20 mouse cellular contexts compared by ENCODE assay signal in genomic region chr17:50213117-50213516, GRCm38 (mm10).
"Had no signal": no experiment of that assay in that cellular context is flagged by ENCODE, and none has a peak within 500 bp of the region (broad histone marks: within the 10 kb centered on the region; RNA-seq: fewer than 3 reads in every experiment).

No protein-coding gene starts in this region.

- H3K4me3 ChIP-seq: limb, embryonic 12.5 days; limb, embryonic 15.5 days; liver, embryonic 15.5 days; lung, embryonic 15.5 days; midbrain, embryonic 10.5 days; midbrain, embryonic 13.5 days; myocyte; neural tube, embryonic 13.5 days had no signal

- H3K36me3 ChIP-seq: limb, embryonic 12.5 days; limb, embryonic 15.5 days; liver, embryonic 15.5 days; lung, embryonic 15.5 days; midbrain, embryonic 10.5 days; midbrain, embryonic 13.5 days; neural tube, embryonic 13.5 days had no signal

- H3K4me1 ChIP-seq: limb, embryonic 12.5 days; limb, embryonic 15.5 days; liver, embryonic 15.5 days; lung, embryonic 15.5 days; midbrain, embryonic 10.5 days; midbrain, embryonic 13.5 days; neural tube, embryonic 13.5 days had no signal

- H3K27ac ChIP-seq: limb, embryonic 12.5 days; limb, embryonic 15.5 days; liver, embryonic 15.5 days; lung, embryonic 15.5 days; midbrain, embryonic 10.5 days; midbrain, embryonic 13.5 days; neural tube, embryonic 13.5 days had no signal

- ATAC-seq: midbrain, embryonic 13.5 days; midbrain, embryonic 16.5 days had no signal

- H3K27me3 ChIP-seq: limb, embryonic 12.5 days; limb, embryonic 15.5 days; liver, embryonic 15.5 days; lung, embryonic 15.5 days; midbrain, embryonic 13.5 days; neural tube, embryonic 13.5 days had no signal

- DNase-seq: kidney, adult 18-20 months; kidney, adult 9 months; kidney, postnatal 14 days; kidney, postnatal 4 days; left cerebral cortex, postnatal 4 days; lung, adult 18-20 months; lung, postnatal 10 days; lung, postnatal 36 days; retina, postnatal 1 day; thymus, adult 18-20 months; thymus, postnatal 25 days had no signal
